Mouse (Mus musculus): ENCODE measurements around the gene Kng2.
"Not testable (repeated sequence)": the region's sequence is repeated elsewhere in the genome, so short reads cannot be mapped to it uniquely, and the experiment has no call there.

The Kng2 gene

GRCm38 (mm10) chr16:22956085-22956439, 73.2 kb downstream of the Kng2 start:
- DNase-seq (ENCODE audit: low spot score): no peak

GRCm38 (mm10) chr16:22955397-22956084, 73.7 kb downstream of the Kng2 start:
- no peak for DNase-seq (ENCODE audit: low spot score)

GRCm38 (mm10) chr16:22953069-22953468, 76.2 kb downstream of the Kng2 start:
- no peak for DNase-seq (ENCODE audit: low spot score)

GRCm38 (mm10) chr16:22950840-22951395, 78.4 kb downstream of the Kng2 start, which contains the start of gene Hrg:
TSS of gene Hrg (plus strand) at chr16:22951072.
- no peak for DNase-seq (ENCODE audit: low spot score)

- DNase-seq (ENCODE audit: low spot score): no peak
Measured at GRCm38 (mm10) chr16:22947371-22947770, 81.9 kb downstream of the Kng2 start.

GRCm38 (mm10) chr16:22941825-22942476, 87.3 kb downstream of the Kng2 start:
- DNase-seq (ENCODE audit: low spot score): not testable (repeated sequence)

- no peak for DNase-seq (ENCODE audit: low spot score)
Measured at GRCm38 (mm10) chr16:22939120-22939695, 90.1 kb downstream of the Kng2 start.

GRCm38 (mm10) chr16:22938541-22938940, 90.7 kb downstream of the Kng2 start:
- no peak for DNase-seq (ENCODE audit: low spot score)

- DNase-seq (ENCODE audit: low spot score): no peak
Measured at GRCm38 (mm10) chr16:22937631-22938030, 91.7 kb downstream of the Kng2 start.
